Mouse (Mus musculus) lung, embryonic 14.5 days (tissue): ENCODE measurements around the gene Muc1. TPM values are rescaled to one million over a fixed set of nuclear protein-coding genes. Genes with fewer than 3 reads are reported as not detected.

Source experiments
- ATAC-seq: fragments of 200-750 bp; cut with Nextera tagmentation; 2 replicates; pipeline ENCODE4 v1.8.0; 2017; ENCODE audit warnings: mild to moderate bottlenecking, moderate TSS enrichment, moderate library complexity; ENCODE audit not compliant: insufficient read depth
- DNase-seq: peaks from one replicate; pipeline ENCODE4 v3.0.0-alpha.2; 2015
- H3K27ac ChIP-seq: fragments of 300-500 bp; sonication (generic); 2 replicates; pipeline ENCODE4 v1.5.1; 2014; ENCODE audit warnings: low read depth, mild to moderate bottlenecking, moderate library complexity
- H3K27me3 ChIP-seq: fragments of 300-500 bp; sonication (generic); 2 replicates; pipeline ENCODE4 v1.6.1; 2014; ENCODE audit warnings: low read length, control low read depth; ENCODE audit not compliant: insufficient read depth
- H3K36me3 ChIP-seq: fragments of 300-500 bp; sonication (generic); 2 replicates; pipeline ENCODE4 v1.6.1; 2014; ENCODE audit warnings: control low read depth; ENCODE audit not compliant: insufficient read depth
- H3K4me1 ChIP-seq: fragments of 300-500 bp; sonication (generic); 2 replicates; pipeline ENCODE4 v1.6.1; 2014; ENCODE audit warnings: antibody characterized with exemption, control low read depth; ENCODE audit not compliant: insufficient read depth
- H3K4me2 ChIP-seq: fragments of 300-500 bp; sonication (generic); 2 replicates; pipeline ENCODE4 v1.6.1; 2014; ENCODE audit warnings: mild to moderate bottlenecking
- H3K4me3 ChIP-seq: fragments of 300-500 bp; sonication (generic); 2 replicates; pipeline ENCODE4 v1.5.1; 2014; ENCODE audit warnings: low read depth, low read length
- H3K9ac ChIP-seq: fragments of 300-500 bp; sonication (generic); 2 replicates; pipeline ENCODE4 v1.6.1; 2014
- H3K9me3 ChIP-seq: fragments of 300-500 bp; sonication (generic); 2 replicates; pipeline ENCODE4 v1.6.1; 2016; ENCODE audit warnings: low read depth, low read length, control low read depth
- CTCF ChIP-seq: IDR thresholded peaks from 2 replicates; pipeline ENCODE4 v1.5.1; 2016; ENCODE audit warnings: antibody characterized with exemption, low read depth
- WGBS: fragments of 180-500 bp; shearing (Covaris S2); extraction: QIAGEN DNeasy Blood & Tissue Kit; methylation state at CpG from one replicate; pipeline ENCODE4 v1.1.7; 2014; 5-methylcytosine and 5-hydroxymethylcytosine counted together
- polyA plus RNA-seq: library from polyadenylated mRNA; unstranded; fragments of >200 nt; fragmentation: Nextera tagmentation; extraction: Ambion mirVana; gene quantifications from 2 replicates; pipeline ENCODE4 v1.2.1, GENCODE M21; 2014

The Muc1 gene
- polyA plus RNA-seq, 1 experiment from 2014 or later = 50.4 TPM

- no peak overlapping the region for H3K27ac ChIP-seq
- no peak for ATAC-seq
- no peak overlapping the region for H3K4me3 ChIP-seq
- H3K4me2 ChIP-seq = no peak overlapping the region
- DNase-seq = no peak
- H3K9me3 ChIP-seq = no peaks in the 10 kb centered on the region
- WGBS = 73% methylated on average over 18 of the region's 18 CpGs
- peaks cover 15% of the 10 kb centered on the region for H3K36me3 ChIP-seq
- H3K27me3 ChIP-seq = no peaks in the 10 kb centered on the region
- no peak overlapping the region for H3K9ac ChIP-seq
- TF ChIP-seq CTCF = no peak
- H3K4me1 ChIP-seq = 0 out of 2 replicates have a peak, but pooled peaks cover 7% of the 10 kb centered on the region
Observed at GRCm38 (mm10) chr3:89187690-89188477, 41.0 kb upstream of the Muc1 start.

- Histone ChIP-seq H3K4me3 (no peak overlapping the region), H3K27ac (no peak overlapping the region), H3K9ac (no peak overlapping the region), H3K9me3 (no peaks in the 10 kb centered on the region), H3K27me3 (no peaks in the 10 kb centered on the region), H3K4me1 (0 out of 2 replicates have a peak, but pooled peaks cover 7% of the 10 kb centered on the region), H3K36me3 (peaks cover 15% of the 10 kb centered on the region), H3K4me2 (no peak overlapping the region)
- ATAC-seq (no peak), DNase-seq (no peak)
- 72% methylated on average over 12 of the region's 12 CpGs for WGBS
- no peak for TF ChIP-seq CTCF
Observed at GRCm38 (mm10) chr3:89188478-89188875, 40.4 kb upstream of the Muc1 start.

- DNase-seq (no peak), ATAC-seq (no peak)
- Histone ChIP-seq H3K4me3 (no peak overlapping the region), H3K4me2 (no peak overlapping the region), H3K27me3 (no peaks in the 10 kb centered on the region), H3K4me1 (no peaks in the 10 kb centered on the region), H3K36me3 (peaks cover 15% of the 10 kb centered on the region), H3K27ac (no peak overlapping the region), H3K9ac (no peak overlapping the region), H3K9me3 (no peaks in the 10 kb centered on the region)
- TF ChIP-seq CTCF = no peak
- 77% methylated on average over 8 of the region's 8 CpGs for WGBS
Observed at GRCm38 (mm10) chr3:89190436-89190835, 38.4 kb upstream of the Muc1 start.

- DNase-seq = no peak
- Histone ChIP-seq H3K9ac (no peak overlapping the region), H3K4me2 (no peak overlapping the region), H3K27ac (no peak overlapping the region), H3K27me3 (no peaks in the 10 kb centered on the region), H3K4me3 (no peak overlapping the region), H3K9me3 (no peaks in the 10 kb centered on the region), H3K4me1 (no peaks in the 10 kb centered on the region), H3K36me3 (peaks cover 7% of the 10 kb centered on the region)
- TF ChIP-seq CTCF = 0 out of 2 replicates have a peak, but pooled peaks have one; percentile 8
- no peak for ATAC-seq
- WGBS = 70% methylated on average over 1 of the region's 1 CpGs
Observed at GRCm38 (mm10) chr3:89193351-89193750, 35.5 kb upstream of the Muc1 start.

GRCm38 (mm10) chr3:89193853-89194252 is 35.0 kb upstream of the Muc1 start:
- peak; percentile 35 for TF ChIP-seq CTCF
- peak; percentile 41 for DNase-seq

GRCm38 (mm10) chr3:89195979-89196877 is 32.6 kb upstream of the Muc1 start:
- Histone ChIP-seq H3K9me3 (no peaks in the 10 kb centered on the region), H3K27ac (peak overlapping the region; percentile 80), H3K9ac (peak overlapping the region; percentile 63), H3K4me1 (no peaks in the 10 kb centered on the region), H3K27me3 (no peaks in the 10 kb centered on the region), H3K4me2 (peak overlapping the region; percentile 69), H3K4me3 (peak overlapping the region; percentile 39), H3K36me3 (no peaks in the 10 kb centered on the region)
- WGBS = 8% methylated on average over 33 of the region's 33 CpGs
- DNase-seq = peak; percentile 95
- peak; percentile 63 for TF ChIP-seq CTCF
- ATAC-seq = peak; percentile 97

More at GRCm38 (mm10) chr3:89193853-89194252, 35.0 kb upstream of the Muc1 start:
- H3K4me2 ChIP-seq = no peak overlapping the region
- H3K27ac ChIP-seq = no peak overlapping the region
- no peaks in the 10 kb centered on the region for H3K4me1 ChIP-seq
- H3K9me3 ChIP-seq = no peaks in the 10 kb centered on the region
- WGBS = 87% methylated on average over 2 of the region's 2 CpGs
- H3K4me3 ChIP-seq = no peak overlapping the region
- no peak for ATAC-seq
- peaks cover 2% of the 10 kb centered on the region; the same call in 1 of the 2 replicates for H3K36me3 ChIP-seq
- H3K27me3 ChIP-seq = no peaks in the 10 kb centered on the region
- H3K9ac ChIP-seq = no peak overlapping the region

- Histone ChIP-seq H3K4me2 (no peak overlapping the region), H3K9me3 (no peaks in the 10 kb centered on the region), H3K27ac (no peak overlapping the region), H3K36me3 (no peaks in the 10 kb centered on the region), H3K9ac (no peak overlapping the region), H3K27me3 (no peaks in the 10 kb centered on the region), H3K4me3 (no peak overlapping the region), H3K4me1 (peaks cover 5% of the 10 kb centered on the region; the same call in 1 of the 2 replicates)
- no peak for ATAC-seq
- no peak for TF ChIP-seq CTCF
- no peak for DNase-seq
- 75% methylated on average over 3 of the region's 3 CpGs for WGBS
Observed at GRCm38 (mm10) chr3:89199839-89200238, 29.0 kb upstream of the Muc1 start.
